Mouse (Mus musculus) CH12.LX (cell line): Measurements from ENCODE around the gene Cd151. TPM values are rescaled to one million over a fixed set of nuclear protein-coding genes. Genes with fewer than 3 reads are reported as not detected.
A peak's percentile ranks its signal among the peaks of the same experiment; 100 is the strongest.

Experiments
- DNase-seq: peaks from one replicate; pipeline ENCODE4 v3.0.0-alpha.2; 2013; ENCODE audit errors: extremely low read depth
- H3K27ac ChIP-seq: 2 replicates; pipeline ENCODE4 v1.5.1; 2012; ENCODE audit warnings: low read depth, mild to moderate bottlenecking, control low read depth, moderate library complexity; ENCODE audit not compliant: insufficient read depth
- H3K27me3 ChIP-seq: replicated peaks from 2 replicates; pipeline ENCODE3; 2012; ENCODE audit warnings: inconsistent platforms
- H3K36me3 ChIP-seq, 2 experiments: replicated peaks in 1 of 2; 2 replicates each; pipeline versions ENCODE3 to v1.6.1; 2012; ENCODE audit warnings: inconsistent platforms in 1 of 2, low read length in 1 of 2, mild to moderate bottlenecking in 1 of 2, mixed read lengths in 1 of 2, moderate library complexity in 1 of 2; ENCODE audit not compliant: control insufficient read depth in 1 of 2, insufficient read depth in 1 of 2
- H3K4me1 ChIP-seq, 2 experiments: 2 replicates each; pipeline ENCODE4 v1.6.1; 2012; ENCODE audit warnings: inconsistent platforms in 1 of 2, moderate library complexity in 1 of 2; ENCODE audit not compliant: insufficient read depth in 2 of 2, control insufficient read depth in 1 of 2
- H3K4me2 ChIP-seq: 2 replicates; pipeline ENCODE4 v1.6.1; 2012; ENCODE audit warnings: low read depth, mild to moderate bottlenecking, control low read depth; ENCODE audit not compliant: poor library complexity, insufficient read depth, severe bottlenecking
- H3K4me3 ChIP-seq, 3 experiments: fragments of 150-350 bp in 1 of 3; sonication (generic) in 1 of 3; replicated peaks in 1 of 3; 2 replicates each; pipeline versions ENCODE3 to v1.5.1; 2011 to 2012; ENCODE audit warnings: low read depth in 2 of 3, low read length in 2 of 3, mild to moderate bottlenecking in 2 of 3, moderate library complexity in 2 of 3, control low read depth in 1 of 3, improper control_type of control experiment in 1 of 3, inconsistent platforms in 1 of 3, mixed read lengths in 1 of 3; ENCODE audit not compliant: poor library complexity in 1 of 3
- H3K79me2 ChIP-seq: replicated peaks from 2 replicates; pipeline ENCODE4 v1.6.1; 2012; ENCODE audit warnings: mild to moderate bottlenecking, moderate library complexity; ENCODE audit not compliant: control insufficient read depth, poor library complexity, insufficient read depth, severe bottlenecking; ENCODE audit errors: extremely low read depth
- H3K9ac ChIP-seq: 2 replicates; pipeline ENCODE4 v1.6.1; 2012; ENCODE audit warnings: low read depth, mild to moderate bottlenecking, control low read depth, moderate library complexity; ENCODE audit not compliant: insufficient read depth
- H3K9me3 ChIP-seq: replicated peaks from 2 replicates; pipeline ENCODE3; 2012; ENCODE audit warnings: low read length, inconsistent platforms, mixed read lengths
- BHLHE40 ChIP-seq: IDR thresholded peaks from 2 replicates; pipeline ENCODE4 v1.6.1; 2011; ENCODE audit warnings: mild to moderate bottlenecking, low read depth, low read length, improper control_type of control experiment
- CHD1 ChIP-seq: IDR thresholded peaks from 2 replicates; pipeline ENCODE4 v1.6.1; 2012; ENCODE audit warnings: low read depth, low read length, improper control_type of control experiment, inconsistent platforms
- CHD2 ChIP-seq: IDR thresholded peaks from 2 replicates; pipeline ENCODE4 v1.6.1; 2011; ENCODE audit warnings: low read length, improper control_type of control experiment
- CTCF ChIP-seq, 2 experiments: IDR thresholded peaks in 1 of 2; conservative IDR thresholded peaks in 1 of 2; 2 replicates each; pipeline ENCODE4 v1.5.1; 2011 to 2012; ENCODE audit warnings: low read depth in 2 of 2, low read length in 2 of 2, improper control_type of control experiment in 1 of 2, inconsistent platforms in 1 of 2, mild to moderate bottlenecking in 1 of 2, moderate library complexity in 1 of 2
- ETS1 ChIP-seq: conservative IDR thresholded peaks from 2 replicates; pipeline ENCODE4 v1.6.1; 2012; ENCODE audit warnings: low read depth, mild to moderate bottlenecking, inconsistent platforms, low read length, improper control_type of control experiment, moderate library complexity
- GABPA ChIP-seq: IDR thresholded peaks from 2 replicates; pipeline ENCODE4 v1.6.1; 2012; ENCODE audit warnings: low read depth, low read length, improper control_type of control experiment, inconsistent platforms; ENCODE audit not compliant: insufficient replicate concordance
- HCFC1 ChIP-seq: IDR thresholded peaks from 2 replicates; pipeline ENCODE4 v1.6.1; 2012; ENCODE audit warnings: low read depth, mild to moderate bottlenecking, inconsistent platforms, low read length, improper control_type of control experiment
- IRF4 ChIP-seq: IDR thresholded peaks from 2 replicates; pipeline ENCODE4 v1.6.1; 2014; ENCODE audit warnings: low read depth, mild to moderate bottlenecking, inconsistent platforms, low read length, improper control_type of control experiment
- JUN ChIP-seq: IDR thresholded peaks from 2 replicates; pipeline ENCODE4 v1.6.1; 2011; ENCODE audit warnings: low read depth, mild to moderate bottlenecking, low read length, improper control_type of control experiment, moderate library complexity; ENCODE audit not compliant: insufficient read depth
- KAT2A ChIP-seq: IDR thresholded peaks from 2 replicates; pipeline ENCODE4 v1.6.1; 2012; ENCODE audit warnings: low read length, improper control_type of control experiment, inconsistent platforms; ENCODE audit not compliant: insufficient replicate concordance
- MAFK ChIP-seq: IDR thresholded peaks from 2 replicates; pipeline ENCODE4 v1.6.1; 2011; ENCODE audit warnings: low read length, improper control_type of control experiment; ENCODE audit not compliant: insufficient replicate concordance
- MAX ChIP-seq: IDR thresholded peaks from 2 replicates; pipeline ENCODE4 v1.6.1; 2011; ENCODE audit warnings: low read length, improper control_type of control experiment
- MAZ ChIP-seq: IDR thresholded peaks from 2 replicates; pipeline ENCODE4 v1.6.1; 2012; ENCODE audit warnings: low read depth, mild to moderate bottlenecking, inconsistent platforms, low read length, improper control_type of control experiment, moderate library complexity
- NELFE ChIP-seq: IDR thresholded peaks from 2 replicates; pipeline ENCODE4 v1.6.1; 2011; ENCODE audit warnings: low read depth, low read length, improper control_type of control experiment
- NRF1 ChIP-seq: IDR thresholded peaks from 2 replicates; pipeline ENCODE4 v1.6.1; 2014; ENCODE audit warnings: low read depth, mild to moderate bottlenecking, inconsistent platforms, low read length, improper control_type of control experiment, moderate library complexity
- PAX5 ChIP-seq: IDR thresholded peaks from 2 replicates; pipeline ENCODE4 v1.6.1; 2012; ENCODE audit warnings: low read length, inconsistent platforms, mixed read lengths
- SMC3 ChIP-seq: IDR thresholded peaks from 2 replicates; pipeline ENCODE4 v1.6.1; 2011; ENCODE audit warnings: low read depth, low read length, improper control_type of control experiment
- TBP ChIP-seq: conservative IDR thresholded peaks from 2 replicates; pipeline ENCODE4 v1.6.1; 2011; ENCODE audit warnings: low read depth, low read length, improper control_type of control experiment
- TCF12 ChIP-seq: IDR thresholded peaks from 2 replicates; pipeline ENCODE4 v1.6.1; 2014; ENCODE audit warnings: low read depth, mild to moderate bottlenecking, inconsistent platforms, low read length, improper control_type of control experiment
- UBTF ChIP-seq: IDR thresholded peaks from 2 replicates; pipeline ENCODE4 v1.6.1; 2012; ENCODE audit warnings: low read depth, mild to moderate bottlenecking, inconsistent platforms, low read length, improper control_type of control experiment, moderate library complexity
- USF1 ChIP-seq: IDR thresholded peaks from 2 replicates; pipeline ENCODE4 v1.6.1; 2014; ENCODE audit warnings: low read depth, mild to moderate bottlenecking, inconsistent platforms, low read length, improper control_type of control experiment
- USF2 ChIP-seq: conservative IDR thresholded peaks from 2 replicates; pipeline ENCODE4 v1.6.1; 2011; ENCODE audit warnings: low read depth, low read length, improper control_type of control experiment
- ZC3H11A ChIP-seq: IDR thresholded peaks from 2 replicates; pipeline ENCODE4 v1.6.1; 2012; ENCODE audit warnings: low read depth, mild to moderate bottlenecking, inconsistent platforms, low read length, improper control_type of control experiment
- ZNF384 ChIP-seq: IDR thresholded peaks from 2 replicates; pipeline ENCODE4 v1.6.1; 2012; ENCODE audit warnings: low read depth, low read length, improper control_type of control experiment, inconsistent platforms
- dilution Hi-C: fragments of 300-500 bp; cut with MboI; formaldehyde crosslinking; loops from 2 replicates; pipeline ENCODE4 v1.14.3; 2020; ENCODE audit warnings: low sequenced_read_pairs; ENCODE audit not compliant: extremely low pct_unique_long_range_greater_than_20kb, extremely low pct_ligation_motif_present
- in situ Hi-C: fragments of 300-500 bp; cut with MboI; formaldehyde crosslinking; loops from 3 replicates; pipeline ENCODE4 v1.14.3; 2019; ENCODE audit warnings: low sequenced_read_pairs, low pct_ligation_motif_present, low pct_unique_long_range_greater_than_20kb, mixed read lengths
- polyA plus RNA-seq: library from polyadenylated mRNA; unstranded; fragments of >175 nt; gene quantifications from 2 replicates; pipeline ENCODE4 v1.2.1, GENCODE M21; 2012; ENCODE audit warnings: low read depth; ENCODE audit not compliant: insufficient read length
- total RNA-seq, 2 experiments: library from RNA; depleted of rRNA; stranded (reverse); fragments of 300-350 nt in 1 of 2; fragments of >200 nt in 1 of 2; gene quantifications; 2 replicates each; pipeline ENCODE4 v1.2.3; 2012 to 2014

Gene Cd151
- total and polyA plus RNA-seq, 3 experiments, result 10.6 to 21.1 (median 14.9) TPM

GRCm38 (mm10) chr7:141476226-141476980, 9.2 kb downstream of the Cd151 start (continued):
- TF ChIP-seq IRF4 (no peak), USF2 (no peak), TCF12 (no peak; the same call in 1 of the 2 replicates), TBP (no peak), MAFK (no peak), MAX (peak; percentile 88; the same call in 1 of the 2 replicates), BHLHE40 (peak; percentile 88), ETS1 (no peak)

- peak overlapping the region in 2 of 3 experiments; percentile 89 to 96 for H3K4me3 ChIP-seq
- no peaks in the 10 kb centered on the region for H3K9me3 ChIP-seq
- H3K79me2 ChIP-seq, result peaks cover 22% of the 10 kb centered on the region
- in situ Hi-C loops (no loop called here), dilution Hi-C loops (no loop called here)
- no peak overlapping the region for H3K27ac ChIP-seq
- peaks cover 9% of the 10 kb centered on the region for H3K27me3 ChIP-seq
- no peak for DNase-seq
- H3K4me2 ChIP-seq, result peak overlapping the region; percentile 53; the same call in 1 of the 2 replicates
- peaks cover 16 to 51% of the 10 kb centered on the region in 2 experiments for H3K4me1 ChIP-seq
- peaks cover 8 to 17% of the 10 kb centered on the region in 2 experiments for H3K36me3 ChIP-seq
- TF ChIP-seq USF1, result no peak
- peak in 1 of 2 experiments; percentile 24; a peak in 1 of 4 replicates for TF ChIP-seq CTCF (conservative IDR thresholded peaks at IDR 0.05 in 1 of 2, IDR thresholded peaks at IDR 0.05 in 1 of 2; ENCODE audit: low read depth in 2 of 2, low read length in 2 of 2)
- no peak for TF ChIP-seq MAZ
- TF ChIP-seq CHD2, result no peak
- no peak for TF ChIP-seq IRF4
- H3K9ac ChIP-seq, result no peak overlapping the region
These were observed 9.8 kb downstream of the Cd151 start for GRCm38 (mm10) chr7:141476981-141477370.

- no peak overlapping the region for H3K4me3 ChIP-seq
- peaks cover 2 to 17% of the 10 kb centered on the region in 2 experiments for H3K36me3 ChIP-seq
- dilution Hi-C loops (no loop called here), in situ Hi-C loops (no loop called here)
- no peak overlapping the region for H3K9ac ChIP-seq
- H3K27ac ChIP-seq, result no peak overlapping the region
- H3K79me2 ChIP-seq, result peaks cover 19% of the 10 kb centered on the region
- TF ChIP-seq USF1 (no peak), KAT2A (no peak), ZNF384 (no peak), JUN (no peak), PAX5 (no peak), HCFC1 (no peak), CHD1 (no peak), ZC3H11A (no peak), BHLHE40 (no peak), UBTF (no peak), NRF1 (no peak), NELFE (no peak), GABPA (no peak), SMC3 (no peak)
- peaks cover 19 to 49% of the 10 kb centered on the region in 2 experiments for H3K4me1 ChIP-seq
- no peak for DNase-seq
- H3K27me3 ChIP-seq, result peaks cover 9% of the 10 kb centered on the region
- H3K9me3 ChIP-seq, result no peaks in the 10 kb centered on the region
- no peak overlapping the region for H3K4me2 ChIP-seq
These were observed 10.5 kb downstream of the Cd151 start for GRCm38 (mm10) chr7:141477578-141478269.
